Mouse (Mus musculus): ENCODE data around the gene Kdm5a.

GRCm38 (mm10) chr6:120491862-120492498, 128.1 kb downstream of the Kdm5a start:
- no peak for TF ChIP-seq CTCF (IDR thresholded peaks at IDR 0.05; ENCODE audit: low read depth)
- no peak for TF ChIP-seq EP300 (IDR thresholded peaks at IDR 0.05; ENCODE audit: low read depth)

Data from liver, embryonic 14.5 days (tissue).